Mouse (Mus musculus): ENCODE measurements around the gene Cadm4.

DNA sequence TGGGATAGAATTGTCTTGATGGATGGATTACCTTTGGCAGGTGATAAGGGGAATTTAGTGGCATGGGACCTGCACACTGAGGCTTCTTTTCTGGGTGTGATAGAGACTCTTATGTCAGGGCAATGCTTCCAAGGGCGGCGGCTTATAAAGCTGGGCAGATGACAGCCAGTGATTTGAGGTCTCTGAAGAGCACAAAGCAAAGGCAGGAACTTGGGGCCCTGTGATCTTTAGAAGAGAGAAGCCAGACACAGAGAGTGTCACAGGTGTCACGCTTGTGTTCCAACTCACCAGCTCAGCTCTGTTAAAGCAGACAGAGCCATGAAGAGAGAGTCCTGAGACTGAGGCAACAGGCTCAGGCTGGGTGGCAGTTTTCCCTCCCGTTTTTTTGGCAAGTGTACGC lies 13.9 kb upstream of the Cadm4 start:
- TF ChIP-seq CTCF (IDR thresholded peaks at IDR 0.05) (no peak), POLR2A (IDR thresholded peaks at IDR 0.05; ENCODE audit: insufficient read depth, low read depth, low read length) (no peak)

Measured in heart, adult 2 months (tissue).